Mouse (Mus musculus): ENCODE measurements around the gene B4galt5.

The B4galt5 gene

GRCm38 (mm10) chr2:167304651-167305381 is 44.2 kb downstream of the B4galt5 start:
- in situ Hi-C loops (cut with MseI, MboI) = no loop called here

- in situ Hi-C loops (cut with MseI, MboI) = no loop called here
These were observed 45.2 kb downstream of the B4galt5 start for GRCm38 (mm10) chr2:167303806-167304205.

DNA sequence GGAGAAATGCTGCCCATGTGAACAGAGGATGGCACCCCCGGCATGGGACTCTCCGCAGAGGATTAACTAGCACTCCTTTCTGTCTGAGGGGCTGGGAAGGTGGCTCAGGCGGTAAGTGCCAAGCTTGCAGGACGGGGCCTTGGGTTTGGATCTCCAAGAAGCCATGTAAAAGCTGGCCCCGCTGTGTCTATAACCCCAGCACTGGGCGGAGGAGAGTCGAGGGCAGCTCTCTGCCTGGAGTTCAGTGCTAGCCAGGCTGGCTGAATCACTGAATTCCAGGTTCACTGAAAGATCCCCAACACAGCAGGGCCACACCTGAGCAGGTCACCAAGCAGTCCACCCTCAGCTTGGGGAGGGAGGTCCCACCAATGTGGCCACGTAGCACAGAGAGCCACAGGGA is 45.8 kb downstream of the B4galt5 start:
- in situ Hi-C loops (cut with MseI, MboI) = no loop called here

GRCm38 (mm10) chr2:167302641-167303040 is 46.3 kb downstream of the B4galt5 start:
- in situ Hi-C loops (cut with MseI, MboI) = no loop called here

DNA sequence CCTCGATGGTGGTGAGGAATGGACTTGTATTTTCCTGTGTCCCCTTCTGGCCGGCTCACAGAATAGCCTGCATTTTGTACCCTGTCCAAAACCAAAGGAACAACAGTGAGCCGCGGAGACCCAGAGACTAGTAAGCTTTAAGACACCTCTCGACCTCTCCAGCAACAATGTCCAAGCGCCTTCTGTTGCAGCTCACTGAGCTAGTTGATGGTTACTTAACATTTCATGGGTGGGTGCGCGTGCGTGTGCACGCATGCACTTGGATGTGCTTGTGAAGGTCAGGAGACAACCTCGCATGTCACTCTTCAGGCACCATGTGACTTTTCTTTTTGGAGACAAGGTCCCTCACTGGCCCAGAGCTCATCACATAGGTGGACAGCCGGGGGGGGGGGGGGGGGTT is 47.0 kb downstream of the B4galt5 start:
- in situ Hi-C loops (cut with MseI, MboI) = no loop called here

- in situ Hi-C loops (cut with MseI, MboI) = no loop called here
These were observed 47.4 kb downstream of the B4galt5 start for GRCm38 (mm10) chr2:167301601-167302000.

GRCm38 (mm10) chr2:167300943-167301497 is 48.0 kb downstream of the B4galt5 start:
- in situ Hi-C loops (cut with MseI, MboI) = no loop called here

DNA sequence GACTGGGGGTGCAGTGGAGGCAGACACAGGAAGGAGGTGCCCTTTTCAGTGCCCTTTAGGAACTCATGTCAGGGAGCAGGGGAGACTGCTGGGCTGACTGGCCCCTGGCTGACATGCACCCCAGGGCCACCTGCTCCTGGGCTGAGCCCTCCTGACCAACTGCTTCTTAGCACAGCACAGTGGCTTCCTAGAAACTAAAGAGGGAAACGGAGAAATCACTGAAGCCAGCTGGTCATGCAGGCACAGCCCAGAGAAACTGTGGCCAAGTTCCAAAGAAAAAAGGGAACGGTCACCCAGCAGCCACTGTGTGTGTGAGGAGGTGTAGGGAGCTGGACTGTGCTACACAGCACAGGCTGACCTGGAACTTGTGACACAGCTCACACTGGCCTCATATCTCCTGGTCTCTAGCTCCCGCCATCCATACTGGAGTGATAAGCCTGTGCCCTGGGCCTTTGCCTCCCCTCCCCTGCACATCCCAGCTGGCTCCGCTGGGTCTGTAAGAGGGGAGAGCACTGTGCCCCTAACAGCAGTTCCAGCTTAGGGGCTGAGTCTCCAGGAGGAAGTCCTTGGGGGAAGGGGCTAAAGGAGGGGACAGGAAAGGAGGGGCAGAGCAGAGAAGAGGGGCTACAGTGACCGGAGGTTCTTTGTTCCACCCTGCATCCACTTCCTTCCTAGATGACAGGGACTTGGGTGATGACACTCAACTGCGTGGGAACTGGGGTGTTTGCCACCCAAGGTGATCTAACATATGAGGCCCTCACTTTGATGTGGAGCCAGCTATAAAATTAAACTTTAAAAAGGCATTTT is 48.9 kb downstream of the B4galt5 start:
- in situ Hi-C loops (cut with MseI, MboI) = no loop called here

GRCm38 (mm10) chr2:167298729-167299705 is 50.0 kb downstream of the B4galt5 start:
- in situ Hi-C loops (cut with MseI, MboI) = no loop called here

GRCm38 (mm10) chr2:167297985-167298384 is 51.0 kb downstream of the B4galt5 start:
- in situ Hi-C loops (cut with MseI, MboI) = no loop called here

DNA sequence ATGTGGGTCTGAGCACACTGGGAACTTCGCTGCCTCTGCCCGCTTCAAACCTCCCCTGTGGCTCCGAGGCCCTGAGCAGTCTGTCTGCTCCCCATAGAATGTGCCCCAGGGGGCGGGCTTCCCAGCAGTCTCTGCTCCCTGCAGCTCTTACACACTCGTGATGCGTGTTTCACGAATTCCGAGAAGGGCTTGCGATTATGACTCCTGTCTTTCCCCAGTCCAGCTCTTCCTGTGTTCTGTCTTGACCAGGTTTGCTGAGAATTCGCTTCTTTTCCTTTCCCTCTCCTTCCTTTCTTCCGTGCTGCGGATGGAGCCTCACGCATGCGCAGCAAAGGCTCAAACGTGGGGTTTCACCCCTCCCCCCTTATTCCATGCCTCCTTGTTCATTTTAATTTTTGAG is 54.1 kb downstream of the B4galt5 start:
- in situ Hi-C loops (cut with MseI, MboI) = no loop called here

GRCm38 (mm10) chr2:167294216-167294615 is 54.8 kb downstream of the B4galt5 start:
- in situ Hi-C loops (cut with MseI, MboI) = no loop called here

GRCm38 (mm10) chr2:167293289-167294085 is 55.5 kb downstream of the B4galt5 start:
- in situ Hi-C loops (cut with MseI, MboI) = no loop called here

DNA sequence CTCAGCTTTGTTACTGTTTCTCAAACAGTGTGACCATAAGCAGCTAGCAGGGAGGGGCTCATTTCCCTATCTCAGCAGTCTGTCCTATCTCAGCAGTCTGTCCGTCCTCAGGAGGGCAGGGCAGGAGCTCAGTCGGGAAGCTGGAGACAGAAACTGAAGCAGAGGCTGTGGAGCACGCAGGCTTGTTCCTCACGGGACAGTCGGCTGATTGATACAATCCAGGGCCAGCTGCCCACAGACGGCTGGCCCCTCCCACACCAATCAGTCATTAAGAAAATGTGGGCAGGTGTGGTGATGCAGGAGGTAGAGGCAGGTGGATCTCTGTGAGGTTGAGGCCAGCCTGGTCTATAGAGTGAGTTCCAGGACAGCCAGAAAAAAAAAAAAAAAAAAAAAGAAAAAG is 56.1 kb downstream of the B4galt5 start:
- in situ Hi-C loops (cut with MseI, MboI) = no loop called here

GRCm38 (mm10) chr2:167292151-167292591 is 56.8 kb downstream of the B4galt5 start:
- in situ Hi-C loops (cut with MseI, MboI) = no loop called here

DNA sequence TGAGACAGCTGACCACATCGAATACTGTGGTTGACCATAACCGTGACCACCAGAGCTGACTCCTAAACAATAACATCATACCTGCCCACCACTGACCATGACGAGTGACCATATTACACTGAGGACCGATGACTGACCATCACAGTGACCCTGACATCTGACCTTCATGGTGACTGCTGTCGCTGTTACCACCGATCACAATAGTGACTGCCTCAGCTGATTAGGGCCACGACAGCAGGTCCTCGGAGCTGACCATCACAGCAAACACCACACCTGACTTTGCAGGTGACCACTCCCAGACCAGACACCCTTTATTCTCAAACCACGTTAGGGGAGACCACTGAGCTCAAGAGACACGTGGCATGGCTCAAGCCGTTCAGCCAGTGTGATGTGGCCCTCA is 57.3 kb downstream of the B4galt5 start:
- in situ Hi-C loops (cut with MseI, MboI) = no loop called here

DNA sequence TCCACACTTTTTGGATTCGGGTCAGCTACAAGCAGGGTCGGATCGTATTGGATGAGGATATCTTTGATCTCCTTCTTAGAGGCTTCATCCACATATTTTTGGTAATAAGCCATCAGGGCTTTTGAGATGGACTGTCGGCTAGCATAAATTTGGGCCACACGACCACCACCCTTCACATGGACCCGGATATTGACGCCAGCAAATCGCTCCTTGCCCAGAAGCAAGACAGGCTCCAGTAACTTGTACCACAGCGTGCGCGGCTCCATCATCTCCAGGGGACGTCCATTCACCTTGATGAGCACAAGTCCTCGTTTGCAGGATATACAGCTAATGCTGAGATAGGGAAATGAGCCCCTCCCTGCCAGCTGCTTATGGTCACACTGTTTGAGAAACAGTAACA is 67.5 kb downstream of the B4galt5 start:
- in situ Hi-C loops (cut with MseI, MboI) = no loop called here

DNA sequence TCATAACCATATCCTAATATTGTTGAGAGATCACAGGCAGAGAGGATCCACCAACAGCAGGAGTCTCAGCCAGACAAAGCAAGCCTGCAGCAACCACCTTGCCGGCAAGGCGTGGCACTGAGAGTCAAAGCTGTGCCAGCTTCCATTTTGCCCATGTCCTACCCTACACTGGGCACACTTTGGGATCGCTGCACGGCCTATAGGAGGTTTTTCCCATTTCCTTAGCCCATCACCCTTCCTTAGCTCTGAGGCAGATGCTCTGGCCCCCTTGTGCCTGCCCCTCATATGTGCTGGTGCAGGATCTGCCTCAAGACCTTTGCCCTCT is 68.0 kb downstream of the B4galt5 start:
- in situ Hi-C loops (cut with MseI, MboI) = no loop called here

DNA sequence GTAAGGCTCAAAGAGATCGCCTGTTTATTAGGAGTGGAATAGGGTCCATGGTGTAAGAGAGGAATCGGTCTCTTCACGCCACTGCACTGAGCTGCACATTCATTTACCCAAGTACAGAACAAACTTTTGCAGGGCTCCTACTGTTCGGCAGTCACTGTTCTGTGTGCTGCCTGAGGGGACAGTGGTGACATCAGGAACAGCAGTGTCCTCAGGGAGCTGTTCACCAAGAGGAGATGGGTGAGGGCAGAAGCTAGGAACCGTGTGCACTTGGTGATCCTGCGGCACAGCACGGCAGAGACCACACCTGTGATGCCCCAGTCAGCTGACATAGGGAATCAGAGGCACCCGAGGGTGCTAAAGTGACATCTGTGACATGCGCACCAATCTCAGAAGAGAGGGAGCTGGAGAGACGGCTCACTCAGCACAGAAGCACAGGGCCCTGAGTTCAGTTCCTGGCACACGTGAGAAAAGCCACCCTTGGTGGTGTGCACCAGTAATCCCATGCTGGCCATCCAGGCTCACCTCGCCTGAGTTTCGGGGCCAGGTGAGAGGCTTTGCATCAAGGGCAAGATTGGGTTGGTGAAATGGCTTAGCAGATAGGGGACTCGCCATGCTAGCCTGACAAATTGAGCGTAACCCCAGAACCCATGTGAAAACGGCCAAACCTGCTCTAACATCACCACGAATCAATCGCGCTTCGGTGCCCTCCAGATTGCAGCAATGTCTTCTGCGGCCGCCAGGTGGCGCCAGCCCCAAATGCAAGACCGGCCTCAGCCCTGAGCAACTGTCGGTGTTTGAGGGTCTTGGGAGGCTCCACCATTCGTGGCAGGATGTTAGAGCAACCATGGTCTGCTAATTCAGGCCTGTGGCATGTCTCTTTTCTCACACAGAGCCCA is 68.6 kb downstream of the B4galt5 start:
- in situ Hi-C loops (cut with MseI, MboI) = no loop called here

Measured in mouse trophoblast stem cell (cell line).